Mouse (Mus musculus): ENCODE measurements around the gene Slc24a1.

Slc24a1 gene

GRCm38 (mm10) chr9:64960978-64961320 lies 9.5 kb upstream of the Slc24a1 start:
- Histone ChIP-seq H3K9me3 (ENCODE audit: low read length) (no peaks in the 10 kb centered on the region), H3K36me3 (ENCODE audit: insufficient read depth, low read length) (peaks cover 37% of the 10 kb centered on the region), H3K27me3 (ENCODE audit: insufficient read depth, low read length) (no peaks in the 10 kb centered on the region), H3K4me3 (replicated peaks; ENCODE audit: low read length) (peak overlapping the region; percentile 91), H3K4me1 (replicated peaks; ENCODE audit: low read depth, low read length) (peaks cover 37% of the 10 kb centered on the region)
- TF ChIP-seq CTCF (conservative IDR thresholded peaks at IDR 0.05; ENCODE audit: low read length) (no peak), POU5F1 (IDR thresholded peaks at IDR 0.05; ENCODE audit: borderline replicate concordance, low read length) (no peak), NANOG (IDR thresholded peaks at IDR 0.05; ENCODE audit: borderline replicate concordance, low read length) (no peak)

DNA sequence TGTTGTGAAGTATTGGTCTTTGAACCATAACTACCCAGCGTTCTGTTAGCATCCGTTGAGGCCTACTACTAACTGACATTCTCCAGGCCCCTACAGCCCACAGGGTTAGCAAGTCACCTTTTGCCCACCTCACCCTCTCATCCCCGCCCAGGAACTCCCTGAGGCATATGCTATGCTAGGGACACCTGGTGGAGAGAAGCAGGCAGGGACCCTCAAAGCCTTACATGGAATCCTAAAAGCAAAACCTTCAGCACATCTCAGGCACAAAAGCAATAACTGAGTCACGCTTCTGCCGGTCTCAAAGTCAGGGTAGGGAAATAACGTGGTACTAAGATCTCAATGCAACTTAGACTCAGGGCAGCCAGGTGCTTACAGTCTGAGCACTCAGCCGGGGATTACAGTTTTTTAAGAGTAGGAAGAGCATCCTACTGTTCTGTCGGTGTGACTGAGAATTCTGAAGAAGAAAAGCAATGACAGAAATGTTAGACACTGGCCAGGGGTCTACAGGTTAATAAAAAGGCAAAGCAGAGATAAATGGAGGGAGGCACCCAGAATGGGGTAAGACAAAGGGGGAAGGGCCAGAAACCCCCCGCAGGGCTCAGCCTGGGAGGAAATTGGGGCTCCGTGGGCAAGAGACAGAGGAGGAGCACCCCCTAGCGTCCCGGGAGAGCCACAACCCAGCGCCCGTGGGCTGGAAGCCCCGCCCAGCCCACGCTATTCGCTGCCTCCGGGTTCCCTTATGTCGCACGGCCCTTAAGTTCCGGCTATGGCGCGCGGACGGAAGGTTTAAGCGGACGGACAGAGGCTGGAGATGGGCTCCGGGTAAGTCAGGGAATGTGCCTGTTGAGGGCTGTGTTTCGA lies 8.9 kb upstream of the Slc24a1 start, which contains the start of gene Ints14:
Gene Ints14 (plus strand): TSS at position 789 of the 861 bp plus-strand sequence.
- H3K4me3 ChIP-seq (replicated peaks; ENCODE audit: low read length) = peak within 1 kb of the TSS; percentile 91
- no peaks in the 10 kb centered on the region for H3K27me3 ChIP-seq (ENCODE audit: insufficient read depth, low read length)
- TF ChIP-seq POU5F1 (IDR thresholded peaks at IDR 0.05; ENCODE audit: borderline replicate concordance, low read length) = no peak
- TF ChIP-seq NANOG (IDR thresholded peaks at IDR 0.05; ENCODE audit: borderline replicate concordance, low read length) = no peak
- TF ChIP-seq CTCF (conservative IDR thresholded peaks at IDR 0.05; ENCODE audit: low read length) = peak; percentile 59
- H3K36me3 ChIP-seq (ENCODE audit: insufficient read depth, low read length) = peaks cover 31% of the 10 kb centered on the region
- no peaks in the 10 kb centered on the region for H3K9me3 ChIP-seq (ENCODE audit: low read length)
- peaks cover 43% of the 10 kb centered on the region for H3K4me1 ChIP-seq (replicated peaks; ENCODE audit: low read depth, low read length)

DNA sequence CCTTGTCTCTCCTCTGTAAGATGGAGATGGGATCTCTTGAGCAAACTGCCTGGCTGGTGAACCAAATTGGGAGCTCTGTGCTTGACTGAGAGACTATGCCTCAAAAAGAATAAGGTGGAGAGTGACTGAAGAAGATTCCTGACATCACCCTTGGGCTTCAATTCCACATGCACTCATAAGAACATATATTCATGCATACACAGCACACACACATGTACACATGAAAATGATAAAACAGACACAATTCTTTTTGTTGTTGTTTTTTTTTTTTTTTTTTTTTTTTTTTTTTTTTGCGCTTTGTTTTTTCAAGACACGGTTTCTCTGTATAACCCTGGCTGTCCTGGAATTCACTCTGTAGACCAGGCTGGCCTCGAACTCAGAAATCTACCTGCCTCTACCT lies 5.9 kb upstream of the Slc24a1 start:
- Histone ChIP-seq H3K27me3 (ENCODE audit: insufficient read depth, low read length) (peaks cover 17% of the 10 kb centered on the region), H3K4me3 (replicated peaks; ENCODE audit: low read length) (no peak overlapping the region), H3K9me3 (ENCODE audit: low read length) (no peaks in the 10 kb centered on the region), H3K4me1 (replicated peaks; ENCODE audit: low read depth, low read length) (peaks cover 43% of the 10 kb centered on the region), H3K36me3 (ENCODE audit: insufficient read depth, low read length) (peaks cover under 1% of the 10 kb centered on the region)
- no peak for TF ChIP-seq CTCF (conservative IDR thresholded peaks at IDR 0.05; ENCODE audit: low read length)
- no peak for TF ChIP-seq POU5F1 (IDR thresholded peaks at IDR 0.05; ENCODE audit: borderline replicate concordance, low read length)
- no peak for TF ChIP-seq NANOG (IDR thresholded peaks at IDR 0.05; ENCODE audit: borderline replicate concordance, low read length)

DNA sequence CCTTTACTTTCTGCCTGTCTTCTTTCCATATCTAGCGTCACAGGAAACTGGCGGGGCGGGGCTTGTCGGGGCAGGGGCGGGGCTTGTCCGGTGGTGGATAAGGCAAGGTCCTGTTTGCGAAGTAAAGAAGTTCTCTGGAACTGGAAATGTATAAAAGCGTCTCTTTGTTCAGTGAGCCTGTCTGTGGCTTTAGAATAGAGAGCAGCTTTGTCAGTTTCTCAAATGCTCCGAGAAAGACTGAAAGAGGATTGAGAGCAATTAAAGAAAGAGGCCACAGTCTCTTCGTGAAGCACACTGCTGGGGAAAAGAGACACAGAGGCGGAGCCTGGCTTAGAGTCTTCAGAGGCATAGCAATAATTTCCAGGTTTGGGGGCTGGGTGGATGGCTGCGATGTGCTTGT lies 4.9 kb upstream of the Slc24a1 start:
- peaks cover 41% of the 10 kb centered on the region for H3K4me1 ChIP-seq (replicated peaks; ENCODE audit: low read depth, low read length)
- H3K27me3 ChIP-seq (ENCODE audit: insufficient read depth, low read length) = peaks cover 25% of the 10 kb centered on the region
- TF ChIP-seq NANOG (IDR thresholded peaks at IDR 0.05; ENCODE audit: borderline replicate concordance, low read length) = no peak
- no peak for TF ChIP-seq CTCF (conservative IDR thresholded peaks at IDR 0.05; ENCODE audit: low read length)
- no peak for TF ChIP-seq POU5F1 (IDR thresholded peaks at IDR 0.05; ENCODE audit: borderline replicate concordance, low read length)
- H3K4me3 ChIP-seq (replicated peaks; ENCODE audit: low read length) = peak overlapping the region; percentile 64
- no peaks in the 10 kb centered on the region for H3K9me3 ChIP-seq (ENCODE audit: low read length)
- no peaks in the 10 kb centered on the region for H3K36me3 ChIP-seq (ENCODE audit: insufficient read depth, low read length)

GRCm38 (mm10) chr9:64953190-64953589 lies 1.8 kb upstream of the Slc24a1 start:
- no peak overlapping the region for H3K4me3 ChIP-seq (replicated peaks; ENCODE audit: low read length)
- H3K27me3 ChIP-seq (ENCODE audit: insufficient read depth, low read length) = peaks cover 51% of the 10 kb centered on the region
- H3K36me3 ChIP-seq (ENCODE audit: insufficient read depth, low read length) = no peaks in the 10 kb centered on the region
- TF ChIP-seq CTCF (conservative IDR thresholded peaks at IDR 0.05; ENCODE audit: low read length) (no peak), NANOG (IDR thresholded peaks at IDR 0.05; ENCODE audit: borderline replicate concordance, low read length) (no peak), POU5F1 (IDR thresholded peaks at IDR 0.05; ENCODE audit: borderline replicate concordance, low read length) (no peak)
- H3K4me1 ChIP-seq (replicated peaks; ENCODE audit: low read depth, low read length) = peaks cover 30% of the 10 kb centered on the region
- H3K9me3 ChIP-seq (ENCODE audit: low read length) = no peaks in the 10 kb centered on the region

DNA sequence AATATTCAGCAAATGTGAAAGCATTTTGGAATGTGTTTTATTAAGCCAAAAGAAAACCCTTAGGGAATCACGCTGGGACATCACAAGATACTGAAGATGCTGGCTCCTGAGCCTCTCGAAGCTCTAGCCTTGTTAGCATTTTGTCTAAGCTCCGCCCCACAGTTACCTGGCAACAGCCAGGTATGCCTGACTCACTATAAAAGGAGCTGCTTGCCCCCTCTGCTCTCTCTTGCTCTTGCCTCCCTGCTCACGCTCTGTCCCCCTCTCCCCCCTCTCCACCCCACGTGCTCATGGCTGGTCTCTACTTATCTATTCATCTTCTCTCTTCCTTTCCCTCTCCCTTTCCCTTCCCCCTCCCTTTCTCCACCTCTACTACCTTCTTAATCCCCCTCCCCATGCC lies 648 bp upstream of the Slc24a1 start:
- Histone ChIP-seq H3K9me3 (ENCODE audit: low read length) (no peaks in the 10 kb centered on the region), H3K27me3 (ENCODE audit: insufficient read depth, low read length) (peaks cover 60% of the 10 kb centered on the region), H3K4me1 (replicated peaks; ENCODE audit: low read depth, low read length) (peaks cover 38% of the 10 kb centered on the region), H3K36me3 (ENCODE audit: insufficient read depth, low read length) (no peaks in the 10 kb centered on the region), H3K4me3 (replicated peaks; ENCODE audit: low read length) (no peak overlapping the region)
- TF ChIP-seq NANOG (IDR thresholded peaks at IDR 0.05; ENCODE audit: borderline replicate concordance, low read length) (no peak), POU5F1 (IDR thresholded peaks at IDR 0.05; ENCODE audit: borderline replicate concordance, low read length) (no peak), CTCF (conservative IDR thresholded peaks at IDR 0.05; ENCODE audit: low read length) (no peak)

DNA sequence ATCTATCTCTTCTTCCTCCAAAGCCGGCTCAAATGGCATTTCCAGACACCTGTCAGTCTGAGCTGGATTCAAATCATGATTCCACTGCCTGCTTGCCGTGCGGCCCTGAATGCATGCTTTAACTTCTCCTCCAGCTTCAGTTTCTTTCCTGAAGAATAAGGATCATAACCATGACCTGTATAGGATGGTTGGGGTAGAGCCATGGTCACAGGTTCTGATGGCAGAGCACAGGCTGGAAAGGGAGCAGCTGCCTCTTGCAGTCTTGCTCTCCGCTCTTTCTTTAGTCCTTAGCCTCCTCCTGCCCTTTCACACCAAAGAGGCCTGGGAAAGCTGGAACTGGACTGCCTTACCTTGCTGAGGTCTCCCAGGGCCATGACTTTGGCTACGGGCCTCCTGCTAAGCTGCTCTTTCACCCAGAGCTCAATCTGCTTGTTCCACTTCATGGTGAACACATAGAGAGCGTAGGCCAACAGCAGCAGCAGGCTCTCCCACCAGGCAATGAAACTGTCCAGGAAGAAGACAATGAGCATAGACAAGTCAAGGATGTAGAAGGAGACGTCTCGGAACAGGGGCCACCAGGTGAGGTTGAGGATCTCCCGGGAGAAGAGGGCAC lies 3.8 kb downstream of the Slc24a1 start:
- peaks cover 80% of the 10 kb centered on the region for H3K27me3 ChIP-seq (ENCODE audit: insufficient read depth, low read length)
- no peaks in the 10 kb centered on the region for H3K9me3 ChIP-seq (ENCODE audit: low read length)
- H3K4me3 ChIP-seq (replicated peaks; ENCODE audit: low read length) = 0 out of 2 replicates have a peak overlapping the region, but pooled peaks have one; percentile 10
- no peak for TF ChIP-seq CTCF (conservative IDR thresholded peaks at IDR 0.05; ENCODE audit: low read length)
- TF ChIP-seq NANOG (IDR thresholded peaks at IDR 0.05; ENCODE audit: borderline replicate concordance, low read length) = no peak
- no peak for TF ChIP-seq POU5F1 (IDR thresholded peaks at IDR 0.05; ENCODE audit: borderline replicate concordance, low read length)
- H3K4me1 ChIP-seq (replicated peaks; ENCODE audit: low read depth, low read length) = peaks cover 35% of the 10 kb centered on the region
- no peaks in the 10 kb centered on the region for H3K36me3 ChIP-seq (ENCODE audit: insufficient read depth, low read length)

DNA sequence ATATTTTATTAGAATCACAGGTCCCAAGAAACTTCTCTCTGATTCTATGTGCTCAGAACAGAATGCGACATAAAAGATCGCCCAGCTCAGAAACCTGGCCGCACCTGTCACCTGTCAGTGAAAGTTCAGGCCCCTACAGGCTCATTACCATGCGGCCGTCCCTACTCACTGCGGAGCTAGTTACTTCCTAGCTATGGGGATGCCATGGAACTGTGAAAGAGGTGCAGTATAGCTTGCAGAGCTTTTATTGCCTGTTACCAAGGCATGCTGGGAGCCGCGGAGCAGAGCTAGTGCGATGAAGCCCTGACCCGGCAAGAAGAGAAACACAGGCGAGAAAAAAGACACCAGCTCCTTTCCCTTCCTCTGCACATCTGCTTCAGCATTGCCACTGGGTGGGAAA lies 7.4 kb downstream of the Slc24a1 start:
- H3K4me1 ChIP-seq (replicated peaks; ENCODE audit: low read depth, low read length) = peaks cover 30% of the 10 kb centered on the region
- no peak for TF ChIP-seq POU5F1 (IDR thresholded peaks at IDR 0.05; ENCODE audit: borderline replicate concordance, low read length)
- TF ChIP-seq CTCF (conservative IDR thresholded peaks at IDR 0.05; ENCODE audit: low read length) = no peak
- no peak for TF ChIP-seq NANOG (IDR thresholded peaks at IDR 0.05; ENCODE audit: borderline replicate concordance, low read length)
- no peaks in the 10 kb centered on the region for H3K9me3 ChIP-seq (ENCODE audit: low read length)
- H3K36me3 ChIP-seq (ENCODE audit: insufficient read depth, low read length) = no peaks in the 10 kb centered on the region
- H3K27me3 ChIP-seq (ENCODE audit: insufficient read depth, low read length) = peaks cover 69% of the 10 kb centered on the region
- H3K4me3 ChIP-seq (replicated peaks; ENCODE audit: low read length) = peak overlapping the region; percentile 46

Measured in E14TG2a.4 (cell line).